Mouse (Mus musculus) CD4-positive, CD25-positive, alpha-beta regulatory T cell, adult 9 weeks (primary cell): ENCODE results near the gene Kcnk1. TPM values are rescaled to one million over a fixed set of nuclear protein-coding genes. Genes with fewer than 3 reads are reported as not detected.

Experiments used
- polyA plus RNA-seq: library from polyadenylated mRNA; unstranded; fragments of 100-300 nt; shearing (Covaris generic); gene quantifications from one replicate; pipeline ENCODE4 v1.2.1, GENCODE M21; 2017

Gene Kcnk1
- polyA plus RNA-seq, result not detected

DNA sequence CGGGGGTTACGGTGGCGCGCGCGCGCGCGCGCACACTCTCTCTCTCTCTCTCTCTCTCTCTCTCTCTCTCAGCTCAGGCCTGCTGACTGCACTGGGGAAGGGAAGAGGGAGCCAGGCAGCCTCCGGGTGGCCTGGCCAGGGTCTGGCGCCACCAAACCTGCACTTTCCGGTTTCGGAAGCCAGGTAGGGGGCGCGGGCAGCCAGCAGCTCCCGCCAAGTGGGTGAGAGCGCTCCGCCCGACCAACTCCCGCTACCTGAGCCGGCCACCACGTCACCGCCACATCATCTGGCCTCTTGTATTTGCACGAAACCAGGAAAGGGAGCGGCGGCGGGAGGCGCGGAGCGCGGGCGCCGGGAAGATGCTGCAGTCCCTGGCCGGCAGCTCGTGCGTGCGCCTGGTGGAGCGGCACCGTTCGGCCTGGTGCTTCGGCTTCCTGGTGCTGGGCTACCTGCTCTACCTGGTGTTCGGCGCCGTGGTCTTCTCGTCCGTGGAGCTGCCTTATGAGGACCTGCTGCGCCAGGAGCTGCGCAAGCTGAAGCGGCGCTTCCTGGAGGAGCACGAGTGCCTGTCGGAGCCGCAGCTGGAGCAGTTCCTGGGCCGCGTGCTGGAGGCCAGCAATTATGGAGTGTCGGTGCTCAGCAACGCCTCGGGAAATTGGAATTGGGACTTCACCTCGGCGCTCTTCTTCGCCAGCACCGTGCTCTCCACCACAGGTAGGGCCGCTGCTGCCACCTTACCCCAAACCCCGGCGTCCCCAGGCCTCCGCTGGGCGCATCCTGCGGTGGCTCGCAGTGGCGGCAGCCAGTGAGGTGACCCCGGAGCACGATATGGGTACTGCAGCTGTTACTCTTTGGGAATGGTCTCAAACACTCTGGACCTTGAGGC, at the start of gene Kcnk1:
Gene Kcnk1 (plus strand): TSS at position 70 of the 886 bp plus-strand sequence.

Other genes with a start within 250 kb of the Kcnk1 start
- gene Pcnx2, start 96.9 kb upstream of the Kcnk1 start, polyA plus RNA-seq, result 0.43 TPM
- gene Map3k21, start 84.7 kb upstream of the Kcnk1 start, polyA plus RNA-seq, result not detected